Mouse (Mus musculus) liver, embryonic 18 days (tissue): ENCODE results near the gene Hip1r. TPM values are rescaled to one million over a fixed set of nuclear protein-coding genes. Genes with fewer than 3 reads are reported as not detected.

Experiments
- polyA plus RNA-seq: library from polyadenylated mRNA; depleted of rRNA; stranded (reverse); fragments of >200 nt; gene quantifications from 2 replicates; pipeline ENCODE4 v1.2.3, GENCODE M21; 2012; rRNA removed

Gene Hip1r
- 11.7 and 14.7 TPM in 2 replicates for polyA plus RNA-seq

GRCm38 (mm10) chr5:123973299-123974178, at the start of gene Hip1r:
Hip1r (plus strand) TSS chr5:123973628.

GRCm38 (mm10) chr5:123927118-123927517, 46.3 kb upstream of the Hip1r start, which contains the start of gene Gm43518:
Gm43518 (plus strand) TSS chr5:123927418.

GRCm38 (mm10) chr5:123930508-123930989, 42.9 kb upstream of the Hip1r start, which contains the start of gene Ccdc62:
Ccdc62 (plus strand) TSS chr5:123930679.

GRCm38 (mm10) chr5:124032001-124032508, 58.6 kb downstream of the Hip1r start, which contains the start of gene Vps37b:
Vps37b (minus strand) TSS chr5:124032270.

Other genes starting within 250 kb of the Hip1r start
- 32.0 and 33.3 TPM in 2 replicates for gene Rsrc2, start 224.2 kb upstream of the Hip1r start, polyA plus RNA-seq
- gene Kntc1, start 223.9 kb upstream of the Hip1r start, polyA plus RNA-seq: 9.0 and 10.1 TPM in 2 replicates
- gene Hcar2, start 108.1 kb upstream of the Hip1r start, polyA plus RNA-seq: 0.87 and 1.2 TPM in 2 replicates
- gene Hcar1, start 93.6 kb upstream of the Hip1r start, polyA plus RNA-seq: 0.13 and 0.20 TPM in 2 replicates
- gene Denr, start 66.5 kb upstream of the Hip1r start, polyA plus RNA-seq: 13.1 and 13.6 TPM in 2 replicates
- gene Gm43518, start 46.2 kb upstream of the Hip1r start, polyA plus RNA-seq: 0.35 and 0.64 TPM in 2 replicates
- 2.7 and 3.3 TPM in 2 replicates for gene Ccdc62, start 42.9 kb upstream of the Hip1r start, polyA plus RNA-seq
- 12.8 and 15.4 TPM in 2 replicates for gene Vps37b, start 58.6 kb downstream of the Hip1r start, polyA plus RNA-seq
- 2.3 and 2.5 TPM in 2 replicates for gene Abcb9, start 122.2 kb downstream of the Hip1r start, polyA plus RNA-seq
- 13.9 and 14.7 TPM in 2 replicates for gene Ogfod2, start 138.7 kb downstream of the Hip1r start, polyA plus RNA-seq
- gene Arl6ip4, start 142.5 kb downstream of the Hip1r start, polyA plus RNA-seq: 35.2 and 39.3 TPM in 2 replicates